Mouse (Mus musculus): ENCODE results near the gene 4933400A11Rik. TPM values are rescaled to one million over a fixed set of nuclear protein-coding genes. Genes with fewer than 3 reads are reported as not detected.

Gene 4933400A11Rik
- total RNA-seq, 2 experiments from 2014 or later: not detected

Other genes starting within 250 kb of the 4933400A11Rik start
- 10 to 100 TPM; 15.1 to 16.0 TPM for gene Mid1, start 94.4 kb downstream of the 4933400A11Rik start, total RNA-seq (2021)
- gene Gm21887, start 230.0 kb upstream of the 4933400A11Rik start, total RNA-seq (2021): 100 to 1,000 TPM in 1 of 2 experiments, 10 to 100 TPM in 1; 96.1 to 185 TPM

Data from left cerebral cortex, adult 18-20 months (tissue).